Mouse (Mus musculus) erythroblast, embryonic 14.5 days (primary cell): ENCODE results near the gene Ifrd2. TPM values are rescaled to one million over a fixed set of nuclear protein-coding genes. Genes with fewer than 3 reads are reported as not detected.

Source experiments
- H3K27me3 ChIP-seq: 2 replicates; pipeline ENCODE4 v1.6.1; 2012; ENCODE audit warnings: inconsistent platforms; ENCODE audit not compliant: control insufficient read depth
- H3K36me3 ChIP-seq: 2 replicates; pipeline ENCODE4 v1.6.1; 2012; ENCODE audit warnings: mild to moderate bottlenecking, inconsistent platforms; ENCODE audit not compliant: control insufficient read depth
- H3K4me1 ChIP-seq: 2 replicates; pipeline ENCODE4 v1.6.1; 2012; ENCODE audit warnings: inconsistent platforms; ENCODE audit not compliant: control insufficient read depth
- H3K4me3 ChIP-seq: replicated peaks from 2 replicates; pipeline ENCODE3; 2012; ENCODE audit warnings: moderate library complexity, mild to moderate bottlenecking, inconsistent platforms
- H3K9me3 ChIP-seq: 2 replicates; pipeline ENCODE4 v1.6.1; 2012; ENCODE audit warnings: low read length, inconsistent platforms, mixed read lengths; ENCODE audit not compliant: control insufficient read depth
- GATA1 ChIP-seq: IDR thresholded peaks from 2 replicates; pipeline ENCODE4 v1.6.1; 2012; ENCODE audit warnings: low read length, inconsistent platforms, mixed read lengths
- TAL1 ChIP-seq: IDR thresholded peaks from 3 replicates; pipeline ENCODE4 v1.6.1; 2012; ENCODE audit warnings: low read length, inconsistent platforms, mixed read lengths
- polyA plus RNA-seq: library from polyadenylated mRNA; stranded (reverse); fragments of >175 nt; gene quantifications from 2 replicates; pipeline ENCODE4 v1.2.3, GENCODE M21; 2012

Ifrd2 gene
- polyA plus RNA-seq, 1 experiment: 91.3 TPM

DNA sequence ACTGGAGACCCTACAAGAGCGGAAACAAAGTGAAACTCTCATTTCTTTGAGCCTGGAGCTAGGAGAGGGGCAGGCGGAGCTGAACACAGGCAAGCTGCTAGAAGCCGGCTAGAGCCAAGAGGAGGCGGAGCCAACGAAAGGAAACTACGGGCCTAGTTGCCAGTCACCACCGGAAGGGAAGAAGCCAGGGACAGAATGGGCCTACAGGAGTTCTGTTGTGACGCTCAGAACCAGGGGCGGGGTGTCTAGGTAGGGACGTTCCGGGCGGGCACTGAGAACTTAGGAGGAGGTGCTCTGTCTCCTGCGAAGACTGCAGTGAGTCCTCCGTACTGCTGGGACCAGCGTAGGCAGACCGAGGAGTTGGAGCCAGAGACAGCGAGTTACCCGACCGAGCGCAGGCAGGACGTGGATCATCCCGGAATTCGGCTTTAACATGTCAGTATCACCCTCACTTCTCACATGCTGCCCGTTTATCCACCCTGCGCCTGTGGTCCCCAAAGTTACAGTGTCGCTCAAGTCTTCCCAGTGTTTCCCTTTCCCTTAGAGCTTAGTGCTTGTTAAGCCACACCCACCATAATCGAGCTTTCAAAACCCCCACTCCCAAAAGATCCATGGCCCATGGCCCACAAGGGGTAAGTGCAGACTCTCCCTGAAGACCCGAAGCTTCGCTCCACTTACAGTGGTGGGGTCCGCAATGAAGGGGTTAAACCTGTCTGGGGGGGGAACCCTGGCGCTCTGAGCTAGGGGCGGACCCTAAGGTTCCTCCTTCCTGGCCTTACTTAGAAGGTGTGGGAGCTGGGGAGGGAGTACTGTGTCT is 6.7 kb upstream of the Ifrd2 start, which contains the start of gene Hyal3:
Gene Hyal3 (plus strand): TSS at position 318 of the 817 bp plus-strand sequence.
- Histone ChIP-seq H3K36me3 (peaks cover 55% of the 10 kb centered on the region), H3K9me3 (no peaks in the 10 kb centered on the region), H3K27me3 (no peaks in the 10 kb centered on the region), H3K4me3 (peak within 1 kb of the TSS; percentile 80), H3K4me1 (peaks cover 97% of the 10 kb centered on the region)
- TF ChIP-seq GATA1 (no peak), TAL1 (no peak)

DNA sequence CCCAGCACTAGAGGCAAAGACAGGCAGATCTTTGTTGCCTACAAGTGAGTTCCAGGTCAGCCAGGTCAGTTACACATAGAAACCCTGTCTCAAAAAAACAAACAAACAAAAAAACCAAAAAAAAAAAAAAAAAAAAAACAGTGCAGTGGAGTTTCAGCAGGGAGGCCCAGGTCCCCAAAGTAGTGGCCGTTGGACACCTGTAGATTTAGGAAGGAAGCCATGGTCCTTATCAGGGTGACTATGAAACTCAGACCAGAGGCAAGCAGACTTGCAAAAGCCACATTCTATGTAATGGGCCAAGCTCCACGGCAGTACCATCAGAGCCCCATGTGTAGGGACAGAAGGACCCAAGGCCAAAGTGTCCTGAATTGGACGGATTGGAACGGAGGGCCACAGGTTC is 5.9 kb upstream of the Ifrd2 start:
- H3K4me1 ChIP-seq: peaks cover 97% of the 10 kb centered on the region
- no peaks in the 10 kb centered on the region for H3K27me3 ChIP-seq
- peaks cover 63% of the 10 kb centered on the region for H3K36me3 ChIP-seq
- H3K4me3 ChIP-seq: peak overlapping the region; percentile 80
- no peaks in the 10 kb centered on the region for H3K9me3 ChIP-seq
- TF ChIP-seq GATA1: no peak
- TF ChIP-seq TAL1: no peak

DNA sequence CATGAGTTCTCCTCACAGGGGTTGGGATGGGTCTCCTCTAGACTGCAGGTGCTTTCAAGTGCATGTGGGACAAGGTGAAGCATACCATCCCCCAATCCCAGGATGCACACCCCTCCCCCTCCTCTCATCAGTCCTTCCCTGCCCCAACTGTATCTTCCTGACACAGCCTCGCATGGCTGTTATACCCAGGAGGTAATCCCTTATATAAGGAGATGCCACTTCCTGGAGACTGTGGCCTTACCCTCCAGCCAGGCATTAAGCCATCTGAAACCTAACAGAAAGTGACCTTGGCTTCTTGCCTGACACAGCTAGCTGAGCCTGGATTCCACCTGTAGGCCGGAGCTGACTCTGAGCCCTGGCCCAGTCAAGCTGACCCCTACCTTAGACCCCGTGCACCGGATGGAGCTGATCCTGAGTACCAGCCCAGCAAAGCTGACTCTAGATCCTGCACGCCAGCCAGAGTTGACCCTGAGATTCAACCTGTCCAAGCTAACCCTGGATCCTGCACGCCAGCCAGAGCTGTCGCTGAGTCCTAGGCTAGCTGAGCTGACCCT is 4.9 kb upstream of the Ifrd2 start:
- H3K9me3 ChIP-seq: no peaks in the 10 kb centered on the region
- no peaks in the 10 kb centered on the region for H3K27me3 ChIP-seq
- peaks cover 90% of the 10 kb centered on the region for H3K4me1 ChIP-seq
- peaks cover 64% of the 10 kb centered on the region for H3K36me3 ChIP-seq
- no peak for TF ChIP-seq GATA1
- no peak for TF ChIP-seq TAL1
- peak overlapping the region; percentile 80 for H3K4me3 ChIP-seq

DNA sequence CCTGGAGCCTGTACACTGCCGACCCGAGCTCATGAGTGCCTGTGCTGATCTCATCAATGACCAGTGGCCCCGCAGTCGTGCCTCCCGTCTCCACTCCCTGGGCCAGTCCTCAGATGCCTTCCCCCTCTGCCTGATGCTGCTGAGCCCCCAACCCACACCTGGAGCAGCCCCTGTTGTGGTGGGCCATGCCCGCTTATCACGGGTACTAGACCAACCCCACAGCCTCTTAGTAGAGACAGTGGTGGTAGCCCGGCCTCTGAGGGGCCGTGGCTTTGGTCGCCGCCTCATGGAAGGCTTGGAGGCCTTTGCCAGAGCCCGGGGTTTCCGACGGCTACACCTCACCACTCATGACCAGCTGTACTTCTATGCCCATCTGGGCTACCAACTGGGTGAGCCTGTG is 4.3 kb upstream of the Ifrd2 start:
- peaks cover 87% of the 10 kb centered on the region for H3K4me1 ChIP-seq
- H3K9me3 ChIP-seq: no peaks in the 10 kb centered on the region
- peaks cover 59% of the 10 kb centered on the region for H3K36me3 ChIP-seq
- H3K27me3 ChIP-seq: no peaks in the 10 kb centered on the region
- TF ChIP-seq GATA1 (no peak), TAL1 (no peak)
- peak overlapping the region; percentile 1 for H3K4me3 ChIP-seq

DNA sequence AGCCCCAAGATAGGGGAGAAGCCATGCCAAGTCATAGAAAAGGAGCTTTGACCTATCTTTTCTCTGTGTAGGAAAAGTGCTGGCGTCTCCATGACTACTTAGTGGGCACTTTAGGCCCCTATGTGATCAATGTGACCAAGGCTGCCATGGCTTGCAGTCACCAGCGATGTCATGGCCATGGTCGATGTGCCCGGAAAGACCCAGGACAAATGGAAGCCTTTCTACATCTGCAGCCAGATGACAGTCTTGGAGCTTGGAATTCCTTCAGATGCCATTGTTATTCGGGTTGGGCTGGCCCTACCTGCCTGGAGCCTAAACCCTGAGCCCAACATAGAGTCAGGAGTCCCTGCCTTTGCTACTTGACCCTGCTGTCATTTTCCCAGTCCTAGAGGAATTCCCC is 938 bp upstream of the Ifrd2 start:
- Histone ChIP-seq H3K27me3 (no peaks in the 10 kb centered on the region; the same call in 1 of the 2 replicates), H3K4me3 (peak overlapping the region; percentile 78), H3K9me3 (no peaks in the 10 kb centered on the region), H3K36me3 (peaks cover 77% of the 10 kb centered on the region), H3K4me1 (peaks cover 86% of the 10 kb centered on the region)
- TF ChIP-seq GATA1: no peak
- no peak for TF ChIP-seq TAL1

DNA sequence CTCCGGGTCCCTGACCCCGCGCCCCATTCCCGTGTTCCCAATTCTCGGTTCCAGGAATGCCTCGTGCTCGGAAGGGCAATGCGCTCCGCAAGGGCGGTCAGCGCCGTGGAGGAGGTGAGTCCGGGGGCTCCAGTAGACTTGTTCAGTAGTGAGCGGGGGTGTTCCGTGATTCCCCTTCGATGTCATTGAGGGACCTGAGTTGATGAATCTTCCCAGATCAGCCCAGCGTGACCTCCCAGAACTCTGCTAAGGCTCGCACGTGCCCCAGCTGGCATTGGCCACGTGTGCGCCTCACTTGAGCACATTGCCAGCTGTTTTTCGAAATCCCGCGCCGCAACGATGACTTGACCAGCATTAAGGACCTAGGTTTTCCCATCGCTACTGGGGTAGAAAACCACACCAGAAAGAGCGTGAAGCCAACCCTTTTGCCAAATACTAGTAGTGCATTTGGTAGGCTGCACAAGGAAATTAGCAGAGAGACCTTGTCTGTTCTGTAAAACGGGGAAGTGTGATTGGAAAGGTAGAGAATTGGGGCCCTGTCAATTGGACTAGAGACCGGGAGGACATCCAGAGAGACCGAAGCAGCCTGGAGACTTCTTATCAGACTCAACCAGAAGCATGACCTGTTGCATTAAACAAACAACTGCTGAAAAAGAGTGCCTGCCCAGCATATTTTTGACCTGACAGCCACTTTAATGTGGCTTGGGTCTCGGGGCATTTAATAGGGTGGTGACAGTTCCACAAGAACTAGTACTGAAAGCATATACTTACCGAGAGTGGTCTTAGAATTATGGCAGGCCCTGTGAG is 594 bp downstream of the Ifrd2 start:
- H3K4me3 ChIP-seq: peak overlapping the region; percentile 78
- peaks cover 81% of the 10 kb centered on the region for H3K4me1 ChIP-seq
- H3K36me3 ChIP-seq: peaks cover 82% of the 10 kb centered on the region

DNA sequence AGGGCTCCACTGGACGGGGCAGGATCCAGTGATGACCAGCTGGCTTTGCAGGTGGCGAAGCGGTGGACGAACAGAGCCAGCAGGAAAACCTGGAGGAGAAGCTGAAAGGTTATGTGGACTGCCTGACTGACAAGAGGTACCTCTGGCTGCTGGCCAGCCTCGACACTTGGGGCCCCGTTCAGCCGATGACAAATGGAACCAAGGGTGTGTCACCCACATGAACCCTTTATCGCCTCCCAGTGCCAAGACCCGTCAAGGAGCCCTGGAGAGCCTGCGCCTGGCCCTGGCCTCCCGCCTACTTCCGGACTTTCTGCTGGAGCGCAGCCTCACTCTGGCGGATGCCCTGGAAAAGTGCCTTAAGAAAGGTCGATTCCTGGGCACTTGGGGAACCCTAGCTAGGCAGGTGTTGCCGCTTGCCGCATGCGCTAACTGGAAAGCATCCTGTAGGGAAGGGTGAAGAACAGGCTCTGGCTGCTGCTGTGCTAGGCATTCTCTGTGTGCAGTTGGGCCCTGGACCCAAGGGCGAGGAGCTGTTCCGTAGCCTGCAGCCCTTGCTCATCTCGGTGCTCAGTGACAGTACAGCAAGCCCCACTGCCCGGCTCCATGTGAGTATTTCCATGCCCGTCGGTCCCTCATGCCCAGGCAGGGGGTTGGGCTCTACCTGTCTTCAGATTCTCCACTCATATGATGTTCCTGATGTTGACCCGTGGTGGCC is 2.8 kb downstream of the Ifrd2 start:
- peaks cover 82% of the 10 kb centered on the region for H3K36me3 ChIP-seq
- peaks cover 71% of the 10 kb centered on the region for H3K4me1 ChIP-seq
- TF ChIP-seq TAL1 (no peak), GATA1 (no peak)

More for the DNA sequence above, 594 bp downstream of the Ifrd2 start:
- TF ChIP-seq GATA1 (peak; percentile 43), TAL1 (peak; percentile 72)
- no peaks in the 10 kb centered on the region for H3K9me3 ChIP-seq
- H3K27me3 ChIP-seq: no peaks in the 10 kb centered on the region; the same call in 1 of the 2 replicates

DNA sequence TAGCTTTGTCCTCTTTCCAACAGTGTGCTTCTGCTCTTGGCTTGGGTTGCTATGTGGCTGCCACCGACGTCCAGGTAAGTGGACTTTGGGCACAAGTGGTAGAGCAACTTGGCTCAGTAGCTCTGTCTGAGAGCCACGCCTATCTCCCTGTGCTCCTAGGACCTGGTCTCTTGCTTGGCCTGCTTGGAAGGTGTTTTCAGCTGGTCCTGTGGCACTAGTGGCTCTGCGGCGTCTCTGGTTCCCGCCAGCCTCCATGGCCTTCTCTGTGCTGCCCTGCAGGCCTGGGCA is 3.3 kb downstream of the Ifrd2 start:
- TF ChIP-seq GATA1: no peak
- TF ChIP-seq TAL1: no peak
- Histone ChIP-seq H3K36me3 (peaks cover 81% of the 10 kb centered on the region), H3K9me3 (no peaks in the 10 kb centered on the region), H3K4me1 (peaks cover 66% of the 10 kb centered on the region), H3K4me3 (peak overlapping the region; percentile 78), H3K27me3 (no peaks in the 10 kb centered on the region; the same call in 1 of the 2 replicates)

More for the DNA sequence above, 2.8 kb downstream of the Ifrd2 start:
- no peaks in the 10 kb centered on the region; the same call in 1 of the 2 replicates for H3K27me3 ChIP-seq
- H3K9me3 ChIP-seq: no peaks in the 10 kb centered on the region
- H3K4me3 ChIP-seq: peak overlapping the region; percentile 78
